Mouse (Mus musculus): ENCODE measurements around the gene Scrn3. TPM values are rescaled to one million over a fixed set of nuclear protein-coding genes. Genes with fewer than 3 reads are reported as not detected.
A peak's percentile ranks its signal among the peaks of the same experiment; 100 is the strongest.

Gene Scrn3
- total RNA-seq, 2 experiments from 2014 or later: 36.5 to 38.0 TPM

DNA sequence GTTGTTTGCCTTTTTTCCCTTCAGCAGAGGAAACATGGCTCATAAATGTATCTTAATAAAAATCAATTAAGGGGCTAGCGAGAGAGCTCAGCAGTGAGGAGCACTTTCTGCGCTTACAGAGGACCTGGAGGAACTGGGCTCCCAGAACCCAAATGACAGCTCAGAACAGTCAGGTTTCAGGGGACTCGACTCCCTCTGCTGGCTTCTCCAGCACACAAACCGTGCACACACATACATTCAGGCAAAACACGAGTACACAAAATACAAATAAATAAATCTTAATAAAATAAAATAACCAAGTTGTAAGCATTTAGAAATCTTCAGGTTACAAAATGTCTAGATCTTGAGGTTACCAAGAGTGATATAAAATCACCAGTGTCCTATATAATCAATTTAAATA lies 51.0 kb downstream of the Scrn3 start:
- DNase-seq: no peak

DNA sequence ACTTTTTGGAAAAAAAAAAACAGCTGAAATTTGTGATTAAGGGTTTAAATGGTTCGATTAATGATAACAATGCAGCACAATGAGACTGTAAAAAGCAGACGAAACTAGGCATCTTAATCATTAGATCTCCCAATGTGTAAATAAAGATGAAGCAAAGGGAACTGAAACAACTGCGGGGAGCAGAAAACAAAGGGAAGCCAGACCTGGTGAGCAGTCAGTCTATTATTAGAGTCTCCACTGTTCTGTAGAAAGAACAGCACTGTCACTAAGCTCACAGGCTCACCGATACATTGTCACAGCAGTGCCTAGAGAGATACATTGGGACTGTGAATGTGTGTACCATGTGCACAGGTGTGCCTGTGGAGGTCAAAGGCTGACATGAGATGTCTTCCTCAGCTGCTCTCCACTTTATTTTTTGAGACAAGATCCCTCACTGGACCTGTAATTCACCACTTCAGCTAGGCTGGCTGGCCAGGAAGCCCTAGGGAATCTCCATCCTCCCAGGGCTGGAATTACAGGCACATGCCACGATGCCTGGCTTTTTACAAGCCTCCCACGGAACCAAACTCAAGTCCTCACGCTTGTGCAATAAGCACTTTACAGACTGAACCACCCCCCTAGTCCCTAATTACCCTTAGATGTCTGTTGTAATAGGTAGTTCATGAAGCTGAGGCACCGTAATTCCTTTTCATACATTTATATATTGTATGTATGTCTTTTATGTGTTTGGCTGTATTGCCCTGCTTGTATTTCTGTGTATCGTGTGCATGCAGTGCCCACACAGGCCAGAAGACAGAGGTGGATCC lies 59.3 kb downstream of the Scrn3 start:
- intact Hi-C loops (cut with DNase I): no loop called here
- DNase-seq: no peak

More for the DNA sequence above, 51.0 kb downstream of the Scrn3 start:
- intact Hi-C loops (cut with DNase I): no loop called here

GRCm38 (mm10) chr2:73378326-73378725 lies 65.9 kb downstream of the Scrn3 start:
- no peak for DNase-seq
- intact Hi-C loops (cut with DNase I): no loop called here

- DNase-seq: no peak
- intact Hi-C loops (cut with DNase I): loop anchor here (5.0 kb wide), 1 partner anchor 67 kb away; the partner anchor contains the start of genes Cir1 and Scrn3
Observed at GRCm38 (mm10) chr2:73379656-73380055, 67.3 kb downstream of the Scrn3 start.

- intact Hi-C loops (cut with DNase I): loop anchor here (5.0 kb wide), 1 partner anchor 68 kb away; the partner anchor contains the start of genes Cir1 and Scrn3
- no peak for DNase-seq
Observed at GRCm38 (mm10) chr2:73380298-73380975, 68.0 kb downstream of the Scrn3 start.

- no peak for DNase-seq
- intact Hi-C loops (cut with DNase I): no loop called here
Observed at GRCm38 (mm10) chr2:73385172-73385571, 72.8 kb downstream of the Scrn3 start.

DNA sequence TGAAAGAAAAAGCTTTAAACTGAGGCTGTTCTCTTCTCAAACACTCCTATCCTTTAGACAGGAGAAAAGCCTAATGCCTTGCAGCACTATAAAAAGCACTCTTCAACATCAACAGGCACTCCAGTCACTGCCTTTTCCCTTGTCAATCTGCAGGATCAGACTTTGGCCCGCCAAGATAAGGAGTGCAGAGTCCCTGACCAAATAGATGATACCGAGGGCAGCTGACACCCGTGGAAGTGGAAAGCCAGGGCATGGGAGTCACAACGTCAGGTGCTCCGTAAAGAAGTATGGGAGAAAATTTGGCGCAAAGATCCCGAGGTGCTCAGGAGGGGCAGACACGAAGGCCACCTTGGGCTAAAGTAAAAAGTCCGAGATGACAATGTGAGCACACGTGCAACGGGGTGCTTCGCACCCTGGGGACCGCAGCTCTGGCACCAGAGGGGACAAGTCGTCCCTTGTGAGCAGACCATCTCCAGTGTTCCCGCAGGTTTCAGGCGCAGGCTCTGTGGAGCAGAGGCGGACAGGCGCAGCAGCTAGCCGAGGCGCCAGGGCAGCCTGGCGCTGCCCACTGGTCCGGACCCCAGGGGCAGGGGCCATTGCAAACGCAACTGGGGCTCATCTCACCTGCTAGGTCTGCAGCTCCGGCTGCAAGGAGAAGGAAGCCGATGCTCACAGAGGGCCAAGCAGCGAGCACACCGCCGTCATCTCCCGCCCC lies 73.4 kb downstream of the Scrn3 start:
- intact Hi-C loops (cut with DNase I): no loop called here
- DNase-seq: no peak

DNA sequence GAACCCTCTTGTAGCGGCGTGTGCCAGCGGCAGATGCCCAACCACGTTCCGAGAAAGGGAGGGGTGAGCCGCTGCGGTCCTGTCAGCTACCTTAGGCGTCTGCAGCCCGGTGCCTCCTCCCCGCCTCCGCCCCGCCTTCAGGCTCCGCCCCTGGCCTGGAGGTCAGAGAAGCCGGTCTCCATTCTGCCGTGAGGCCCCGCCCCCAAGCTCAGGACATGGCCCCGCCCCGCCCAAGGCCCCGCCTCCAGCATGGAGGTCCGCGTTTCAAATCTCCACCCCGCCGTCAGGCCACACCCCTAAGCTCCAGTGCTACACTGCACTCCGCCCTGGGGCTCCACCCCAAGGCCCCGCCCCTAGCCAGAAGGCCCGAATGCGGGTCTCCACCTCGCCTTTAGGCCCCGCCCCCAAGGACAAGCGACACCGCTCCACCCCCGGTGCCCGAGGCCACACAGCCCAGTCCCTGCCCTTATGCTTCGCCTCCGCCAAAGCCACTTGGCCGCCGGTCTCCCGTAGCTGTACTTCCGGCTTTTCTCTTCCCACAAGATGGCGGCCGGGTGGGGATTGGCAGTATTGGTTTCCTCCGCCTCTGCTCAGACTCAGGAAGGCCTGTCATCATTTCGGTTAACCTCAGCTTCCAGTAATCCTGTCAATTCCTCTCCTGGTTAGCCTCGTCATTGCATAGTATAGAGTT lies 74.1 kb downstream of the Scrn3 start, which contains the start of gene Gpr155:
Gene Gpr155 (minus strand): TSS at position 217 of the 691 bp plus-strand sequence.
- intact Hi-C loops (cut with DNase I): no loop called here
- peak; percentile 99 to 100 for DNase-seq

Other genes with a start within 250 kb of the Scrn3 start
- 10 to 100 TPM; 57.5 to 59.7 TPM for gene Ola1, start 93.7 kb upstream of the Scrn3 start, total RNA-seq (2021)
- not detected for gene Sp9, start 40.7 kb upstream of the Scrn3 start, total RNA-seq (2021)
- 10 to 100 TPM; 10.1 to 12.8 TPM for gene Cir1, start 100 bp downstream of the Scrn3 start, total RNA-seq (2021)
- gene Gpr155, start 74.0 kb downstream of the Scrn3 start, total RNA-seq (2021): 10 to 100 TPM; 11.7 to 13.7 TPM
- gene Wipf1, start 217.1 kb downstream of the Scrn3 start, total RNA-seq (2021): 1 to 10 TPM; 9.7 to 9.8 TPM